Mouse (Mus musculus) MEL (cell line): ENCODE data around the gene Patz1. TPM values are rescaled to one million over a fixed set of nuclear protein-coding genes. Genes with fewer than 3 reads are reported as not detected.

Experiments
- DNase-seq: peaks from one replicate; pipeline ENCODE4 v3.0.0; 2011; ENCODE audit warnings: low read depth, low spot score
- H3K27ac ChIP-seq: 2 replicates; pipeline ENCODE4 v1.5.1; 2012; ENCODE audit warnings: low read depth, mild to moderate bottlenecking, control low read depth, low read length, moderate library complexity; ENCODE audit not compliant: control insufficient read depth
- H3K27me3 ChIP-seq, 2 experiments: fragments of 150-350 bp in 1 of 2; sonication (generic) in 1 of 2; 2 replicates each; pipeline ENCODE4 v1.6.1; 2012; ENCODE audit warnings: low read length in 2 of 2, mild to moderate bottlenecking in 2 of 2, improper control_type of control experiment in 1 of 2, moderate library complexity in 1 of 2; ENCODE audit not compliant: insufficient read depth in 2 of 2, control insufficient read depth in 1 of 2
- H3K36me3 ChIP-seq, 2 experiments: 2 replicates each; pipeline ENCODE4 v1.6.1; 2012 to 2014; ENCODE audit warnings: low read length in 2 of 2, improper control_type of control experiment in 1 of 2, inconsistent platforms in 1 of 2, mild to moderate bottlenecking in 1 of 2; ENCODE audit not compliant: insufficient read depth in 2 of 2, control insufficient read depth in 1 of 2
- H3K4me1 ChIP-seq, 2 experiments: fragments of 150-350 bp in 1 of 2; sonication (generic) in 1 of 2; 2 replicates each; pipeline ENCODE4 v1.6.1; 2012; ENCODE audit warnings: low read length in 2 of 2, improper control_type of control experiment in 1 of 2, mild to moderate bottlenecking in 1 of 2; ENCODE audit not compliant: insufficient read depth in 2 of 2, control insufficient read depth in 1 of 2
- H3K4me3 ChIP-seq, 2 experiments: fragments of 150-350 bp in 1 of 2; sonication (generic) in 1 of 2; 2 replicates each; pipeline ENCODE4 v1.5.1; 2012; ENCODE audit warnings: low read depth in 2 of 2, low read length in 2 of 2, mild to moderate bottlenecking in 2 of 2, moderate library complexity in 2 of 2, control low read depth in 1 of 2, improper control_type of control experiment in 1 of 2; ENCODE audit not compliant: control insufficient read depth in 1 of 2, insufficient read depth in 1 of 2
- H3K79me2 ChIP-seq: 2 replicates; pipeline ENCODE4 v1.6.1; 2012; ENCODE audit warnings: mild to moderate bottlenecking, low read length, moderate library complexity; ENCODE audit not compliant: control insufficient read depth, poor library complexity, insufficient read depth
- H3K9ac ChIP-seq: 2 replicates; pipeline ENCODE4 v1.6.1; 2012; ENCODE audit warnings: low read depth, mild to moderate bottlenecking, control low read depth, low read length, moderate library complexity; ENCODE audit not compliant: control insufficient read depth, poor library complexity, severe bottlenecking
- H3K9me3 ChIP-seq: fragments of 150-350 bp; sonication (generic); replicated peaks from 2 replicates; pipeline ENCODE4 v1.6.1; 2012; ENCODE audit warnings: mild to moderate bottlenecking, low read length, improper control_type of control experiment, moderate library complexity; ENCODE audit not compliant: insufficient read depth
- BHLHE40 ChIP-seq: IDR thresholded peaks from 2 replicates; pipeline ENCODE4 v1.6.1; 2012; ENCODE audit warnings: low read depth, mild to moderate bottlenecking, inconsistent platforms, low read length, improper control_type of control experiment, borderline replicate concordance
- CTCF ChIP-seq, 3 experiments: IDR thresholded peaks in 2 of 3; conservative IDR thresholded peaks in 1 of 3; 2 replicates each; pipeline ENCODE4 v1.5.1; 2011 to 2012; ENCODE audit warnings: low read length in 3 of 3, low read depth in 2 of 3, mild to moderate bottlenecking in 2 of 3, improper control_type of control experiment in 1 of 3, inconsistent platforms in 1 of 3, mixed read lengths in 1 of 3, moderate library complexity in 1 of 3; ENCODE audit not compliant: control insufficient read depth in 1 of 3, insufficient read depth in 1 of 3, poor library complexity in 1 of 3, severe bottlenecking in 1 of 3
- ELF1 ChIP-seq: IDR thresholded peaks from 2 replicates; pipeline ENCODE4 v1.6.1; 2014; ENCODE audit warnings: low read depth, mild to moderate bottlenecking, inconsistent platforms, low read length, improper control_type of control experiment, moderate library complexity
- ETS1 ChIP-seq: IDR thresholded peaks from 2 replicates; pipeline ENCODE4 v1.6.1; 2012; ENCODE audit warnings: low read depth, mild to moderate bottlenecking, inconsistent platforms, low read length, improper control_type of control experiment, moderate library complexity
- GATA1 ChIP-seq: IDR thresholded peaks from 2 replicates; pipeline ENCODE4 v1.6.1; 2011; ENCODE audit warnings: low read depth, low read length, improper control_type of control experiment
- MAX ChIP-seq: IDR thresholded peaks from 2 replicates; pipeline ENCODE4 v1.6.1; 2011; ENCODE audit warnings: low read length, improper control_type of control experiment
- MEF2A ChIP-seq: IDR thresholded peaks from 2 replicates; pipeline ENCODE4 v1.6.1; 2014; ENCODE audit warnings: low read depth, mild to moderate bottlenecking, inconsistent platforms, low read length, improper control_type of control experiment; ENCODE audit not compliant: poor library complexity, insufficient replicate concordance, severe bottlenecking; ENCODE audit errors: extremely low read depth
- MYC ChIP-seq: IDR thresholded peaks from 2 replicates; pipeline ENCODE4 v1.6.1; 2011; ENCODE audit warnings: low read depth, mild to moderate bottlenecking, low read length, improper control_type of control experiment, moderate library complexity
- NRF1 ChIP-seq: IDR thresholded peaks from 2 replicates; pipeline ENCODE4 v1.6.1; 2014; ENCODE audit warnings: low read depth, mild to moderate bottlenecking, inconsistent platforms, low read length, improper control_type of control experiment, moderate library complexity; ENCODE audit not compliant: poor library complexity, insufficient read depth, severe bottlenecking
- POLR2A ChIP-seq, 2 experiments: IDR thresholded peaks; 2 replicates each; pipeline ENCODE4 v1.6.1; 2011 to 2012; ENCODE audit warnings: low read length in 2 of 2, mild to moderate bottlenecking in 2 of 2, control low read depth in 1 of 2, improper control_type of control experiment in 1 of 2, low read depth in 1 of 2, moderate library complexity in 1 of 2; ENCODE audit not compliant: control insufficient read depth in 1 of 2, insufficient read depth in 1 of 2, poor library complexity in 1 of 2
- POLR2AphosphoS2 ChIP-seq: IDR thresholded peaks from 2 replicates; pipeline ENCODE4 v1.6.1; 2011; ENCODE audit warnings: low read length, improper control_type of control experiment
- RCOR1 ChIP-seq: IDR thresholded peaks from 2 replicates; pipeline ENCODE4 v1.6.1; 2012; ENCODE audit warnings: low read depth, mild to moderate bottlenecking, inconsistent platforms, low read length, improper control_type of control experiment
- SIN3A ChIP-seq: IDR thresholded peaks from 2 replicates; pipeline ENCODE4 v1.6.1; 2012; ENCODE audit warnings: low read length, improper control_type of control experiment, inconsistent platforms
- SMC3 ChIP-seq: IDR thresholded peaks from 2 replicates; pipeline ENCODE4 v1.6.1; 2011; ENCODE audit warnings: low read depth, low read length, improper control_type of control experiment
- TCF12 ChIP-seq: IDR thresholded peaks from 2 replicates; pipeline ENCODE4 v1.6.1; 2014; ENCODE audit warnings: low read depth, mild to moderate bottlenecking, inconsistent platforms, low read length, improper control_type of control experiment, moderate library complexity
- UBTF ChIP-seq: IDR thresholded peaks from 2 replicates; pipeline ENCODE4 v1.6.1; 2012; ENCODE audit warnings: low read depth, mild to moderate bottlenecking, inconsistent platforms, low read length, improper control_type of control experiment, moderate library complexity, borderline replicate concordance; ENCODE audit not compliant: insufficient read depth
- ZKSCAN1 ChIP-seq: IDR thresholded peaks from 2 replicates; pipeline ENCODE4 v1.6.1; 2012; ENCODE audit warnings: low read depth, mild to moderate bottlenecking, inconsistent platforms, low read length, improper control_type of control experiment, moderate library complexity
- ZNF384 ChIP-seq: IDR thresholded peaks from 2 replicates; pipeline ENCODE4 v1.6.1; 2012; ENCODE audit warnings: low read depth, mild to moderate bottlenecking, inconsistent platforms, low read length, improper control_type of control experiment
- polyA plus RNA-seq, 2 experiments: library from polyadenylated mRNA; stranded (reverse) in 1 of 2; unstranded in 1 of 2; fragments of >175 nt in 1 of 2; fragments of >200 nt in 1 of 2; gene quantifications; 2 replicates each; pipeline versions ENCODE4 v1.2.1 to v1.2.4; 2012; ENCODE audit warnings: low replicate concordance in 2 of 2, low read depth in 1 of 2; ENCODE audit not compliant: insufficient read length in 2 of 2, insufficient read depth in 1 of 2, missing spikeins in 1 of 2
- total RNA-seq: library from RNA; depleted of rRNA; stranded (reverse); fragments of 300-350 nt; gene quantifications from 2 replicates; pipeline ENCODE4 v1.2.3, GENCODE M21; 2012

Patz1 gene
- total and polyA plus RNA-seq, 3 experiments, result 63.1 to 63.5 TPM; not detected in 1

DNA sequence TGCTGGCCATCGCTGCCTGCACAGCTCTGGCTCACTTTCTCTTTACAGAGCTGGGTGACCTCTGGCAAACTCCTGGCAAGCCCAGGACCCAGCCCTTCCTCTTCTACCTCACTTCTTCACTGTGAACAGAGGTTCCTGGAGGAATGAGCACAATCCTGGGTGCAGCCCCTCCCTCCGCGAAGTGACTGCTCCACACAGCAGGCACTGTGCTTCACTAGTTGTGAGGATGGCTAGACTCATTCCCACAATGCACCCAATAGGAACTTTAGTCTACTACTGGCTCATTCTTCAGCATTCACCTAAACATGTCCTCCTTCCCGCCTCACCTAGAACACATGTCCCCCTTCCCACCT lies 60.6 kb downstream of the Patz1 start:
- Histone ChIP-seq H3K36me3 (peaks cover 2 to 7% of the 10 kb centered on the region in 2 experiments; a peak in 3 of 4 replicates), H3K27me3 (no peaks in the 10 kb centered on the region), H3K4me3 (no peak overlapping the region), H3K9me3 (no peaks in the 10 kb centered on the region), H3K9ac (no peak overlapping the region), H3K27ac (no peak overlapping the region), H3K4me1 (peaks cover 0 to 9% of the 10 kb centered on the region in 2 experiments; a peak in 3 of 4 replicates), H3K79me2 (no peaks in the 10 kb centered on the region)
- no peak for TF ChIP-seq GATA1
- no peak for TF ChIP-seq TCF12
- TF ChIP-seq BHLHE40, result no peak
- no peak for TF ChIP-seq POLR2AphosphoS2
- no peak for TF ChIP-seq MYC
- DNase-seq, result no peak

DNA sequence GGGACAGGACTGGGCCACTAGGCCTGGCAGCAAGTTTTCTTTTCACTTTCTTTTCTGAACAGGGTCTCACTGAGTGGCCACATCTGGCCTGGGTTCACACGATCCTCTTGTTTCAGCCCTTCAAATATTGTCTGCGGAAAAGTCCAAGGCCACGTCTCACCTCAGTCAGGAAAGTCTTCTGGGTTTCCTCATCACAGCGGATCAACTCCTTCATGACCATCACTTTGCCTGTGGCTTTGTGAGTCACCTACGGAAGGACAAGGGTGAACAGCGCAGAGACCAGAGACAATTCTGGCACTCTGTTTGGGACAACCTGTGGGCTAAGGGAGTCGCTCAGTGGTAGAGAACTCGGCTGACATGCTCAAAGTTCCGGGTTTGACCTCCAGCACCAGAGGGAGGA lies 63.5 kb downstream of the Patz1 start:
- Histone ChIP-seq H3K9me3 (no peaks in the 10 kb centered on the region), H3K27ac (no peak overlapping the region), H3K36me3 (peaks cover 0 to 10% of the 10 kb centered on the region in 2 experiments; a peak in 3 of 4 replicates), H3K27me3 (no peaks in the 10 kb centered on the region), H3K79me2 (no peaks in the 10 kb centered on the region), H3K9ac (no peak overlapping the region), H3K4me1 (peaks cover 0 to 12% of the 10 kb centered on the region in 2 experiments; a peak in 3 of 4 replicates), H3K4me3 (no peak overlapping the region)
- TF ChIP-seq ZKSCAN1 (no peak), UBTF (no peak), ELF1 (no peak), ETS1 (no peak), RCOR1 (no peak), POLR2A (IDR thresholded peaks at IDR 0.05; ENCODE audit: control insufficient read depth in 1 of 2, insufficient read depth in 1 of 2, low read depth in 1 of 2, low read length in 2 of 2, poor library complexity in 1 of 2) (no peak), MAX (no peak), CTCF (IDR thresholded peaks at IDR 0.05 in 2 of 3, conservative IDR thresholded peaks at IDR 0.05 in 1 of 3; ENCODE audit: control insufficient read depth in 1 of 3, insufficient read depth in 1 of 3, low read depth in 2 of 3, low read length in 3 of 3, poor library complexity in 1 of 3, severe bottlenecking in 1 of 3) (no peak), ZNF384 (no peak), MEF2A (no peak), SMC3 (no peak), MYC (no peak), NRF1 (no peak), SIN3A (no peak)
- TF ChIP-seq, all 39 proteins: peak for 0
- DNase-seq, result no peak
